Mouse (Mus musculus) olfactory bulb, adult 2 months (tissue): ENCODE measurements at regions not wholly inside any gene's neighbourhood (a gene's known extent, or its start where the extent isn't known, plus 50 kb on each side); places are given as distances from the start of the nearest gene placed in this dataset.

ENCODE experiments used
- CTCF ChIP-seq: fragments of 200-500 bp; IDR thresholded peaks from 2 replicates; pipeline ENCODE4 v1.5.1; 2012; ENCODE audit warnings: low read depth, mild to moderate bottlenecking, low read length, moderate library complexity; ENCODE audit not compliant: insufficient read depth
- POLR2A ChIP-seq: fragments of 200-500 bp; IDR thresholded peaks from 2 replicates; pipeline ENCODE4 v1.6.1; 2012; ENCODE audit warnings: mild to moderate bottlenecking, low read depth, low read length, moderate library complexity; ENCODE audit not compliant: insufficient read depth

DNA sequence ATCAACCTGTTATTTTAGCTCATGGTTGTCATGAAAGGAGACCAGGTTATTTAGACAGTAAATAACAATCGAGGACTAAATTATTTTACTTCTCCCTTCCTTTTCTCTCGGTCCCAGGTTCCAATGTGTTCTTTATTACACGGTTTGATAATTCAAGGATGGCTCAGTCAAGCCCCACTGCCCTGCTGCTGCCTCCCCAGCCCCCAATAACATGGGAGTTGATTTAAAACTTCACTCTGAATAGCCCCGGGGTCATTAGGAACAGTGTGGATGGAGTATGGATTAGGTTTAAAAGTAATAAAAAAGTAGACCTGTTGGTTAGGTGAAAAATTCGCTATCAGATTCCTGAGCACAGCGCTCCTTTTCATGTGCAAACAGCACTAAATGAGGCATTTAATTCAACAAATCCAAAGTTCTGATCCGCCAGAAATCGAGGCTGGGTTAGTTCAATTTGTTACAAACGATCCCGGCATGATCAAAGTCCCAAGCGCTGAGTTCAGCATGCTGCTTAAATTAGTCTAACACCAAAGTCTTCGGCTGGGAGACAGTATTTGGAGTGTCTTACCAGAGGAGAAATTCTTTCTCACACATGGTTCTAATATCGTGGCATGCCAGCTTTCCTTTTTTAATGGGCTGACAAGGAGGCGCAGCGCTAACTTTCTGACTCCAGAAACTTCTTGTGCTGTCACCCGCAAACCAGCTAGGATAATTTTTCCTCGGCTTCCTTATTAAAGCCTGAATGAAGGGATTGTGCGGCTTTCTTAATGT, 146.5 kb upstream of the Irx3 start:
- no peak for TF ChIP-seq CTCF
- no peak for TF ChIP-seq POLR2A
